Mouse (Mus musculus) thymus, adult 18-20 months (tissue): Measurements from ENCODE around the gene Rtel1.

Experiments used
- DNase-seq, 2 experiments: peaks; one replicate each; pipeline ENCODE4 v3.0.0; 2022; ENCODE audit warnings: mixed read lengths in 2 of 2

The Rtel1 gene

DNA sequence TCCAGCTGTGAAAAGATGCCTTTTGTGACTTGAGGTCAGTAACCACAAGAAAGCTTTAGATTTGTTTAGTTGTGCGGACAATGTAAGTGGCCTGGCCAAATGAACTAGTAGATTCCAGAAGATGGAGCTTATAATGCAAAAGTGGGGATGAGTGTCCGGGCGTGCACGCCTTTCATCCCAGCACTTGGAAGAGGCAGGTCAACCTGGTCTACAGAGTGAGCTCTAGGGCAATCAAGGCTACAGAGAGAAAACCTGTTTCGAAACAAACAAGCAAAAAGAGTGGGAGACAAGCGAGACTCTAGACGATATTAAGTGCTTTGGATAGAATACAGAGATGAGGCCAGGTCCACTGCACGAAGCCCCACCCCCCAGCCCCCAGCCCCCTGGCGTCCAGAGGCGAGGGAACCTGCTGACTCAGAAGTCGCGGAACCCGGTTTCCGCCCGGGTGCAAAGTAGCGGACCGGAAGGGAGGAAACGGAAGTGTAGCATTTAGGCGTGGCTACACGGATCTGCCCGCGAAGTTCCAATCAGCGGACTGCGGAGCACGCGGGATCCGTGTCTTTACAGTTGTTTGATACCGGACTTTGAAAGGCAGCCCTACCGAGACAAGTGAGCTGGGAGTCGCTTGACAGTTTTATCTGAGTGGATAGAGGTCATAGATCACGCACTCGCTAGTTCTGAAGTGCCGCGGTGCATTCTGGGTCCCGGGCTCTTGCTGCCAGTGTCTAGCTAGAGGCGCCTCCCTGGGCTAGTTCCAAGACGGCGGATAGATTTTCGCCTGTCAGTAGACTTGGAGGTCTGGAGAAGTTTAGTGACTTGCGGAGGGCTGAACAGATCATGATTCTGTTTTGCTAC lies at the start of gene Rtel1:
TSS of gene Rtel1 (plus strand) at position 492 of the 855 bp plus-strand sequence.
- peak; percentile 62 to 71 for DNase-seq

DNA sequence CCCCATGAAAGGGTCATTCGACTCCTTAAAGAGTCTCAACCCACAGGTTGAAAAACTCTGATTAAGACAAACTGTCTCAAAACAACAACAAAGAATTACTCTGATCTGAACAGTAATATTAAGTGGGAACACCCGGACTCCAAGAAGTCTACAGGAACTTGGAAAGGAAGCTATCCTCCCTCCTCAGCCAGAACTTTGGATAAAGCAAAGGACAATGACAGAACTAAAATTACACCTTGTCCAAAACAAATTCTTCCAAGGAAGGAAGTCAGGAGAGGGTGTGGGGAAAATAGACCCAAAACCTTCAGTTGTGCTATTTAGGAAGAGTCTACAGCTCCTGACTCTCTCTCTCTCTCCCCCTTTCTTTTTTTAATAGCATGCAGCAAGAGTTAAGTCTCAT lies 47.4 kb upstream of the Rtel1 start:
- no peak for DNase-seq

DNA sequence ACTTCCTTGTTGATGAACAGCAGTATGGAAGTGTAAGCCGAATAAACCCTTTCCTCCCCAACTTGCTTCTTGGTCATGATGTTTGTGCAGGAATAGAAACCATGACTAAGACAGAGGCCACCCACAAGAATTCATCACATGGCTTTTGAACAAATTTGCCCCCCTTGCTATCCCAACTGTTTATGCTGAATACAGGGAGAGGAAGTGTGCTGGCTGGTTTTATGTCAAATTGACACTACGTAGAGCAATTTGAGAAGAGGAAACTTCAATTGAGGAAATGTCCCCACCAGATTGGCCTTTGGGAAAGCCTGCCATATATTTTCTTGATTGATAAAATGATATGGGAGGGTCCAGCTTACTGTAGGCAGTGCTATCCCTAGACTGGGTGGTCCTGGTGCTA lies 45.7 kb upstream of the Rtel1 start:
- DNase-seq: no peak

DNA sequence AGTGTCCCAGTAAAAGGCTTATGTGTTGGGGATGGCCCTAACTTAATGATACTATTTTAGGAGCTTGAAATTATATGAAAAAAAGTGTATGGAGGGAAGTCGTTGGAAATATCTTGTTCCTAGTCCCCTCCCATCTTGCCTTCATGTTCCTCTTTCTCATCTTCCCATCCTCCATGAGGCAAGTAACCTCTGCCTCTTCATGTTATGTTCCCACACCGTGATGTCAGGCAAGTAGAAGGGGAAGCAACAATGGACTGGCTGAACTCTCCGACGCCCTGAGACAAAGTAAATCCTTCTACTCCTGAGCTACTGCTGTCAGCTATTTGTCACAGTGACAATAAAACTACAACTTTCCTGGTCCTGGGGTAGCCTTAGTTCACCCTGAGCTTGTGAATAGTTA lies 44.9 kb upstream of the Rtel1 start:
- DNase-seq: no peak

DNA sequence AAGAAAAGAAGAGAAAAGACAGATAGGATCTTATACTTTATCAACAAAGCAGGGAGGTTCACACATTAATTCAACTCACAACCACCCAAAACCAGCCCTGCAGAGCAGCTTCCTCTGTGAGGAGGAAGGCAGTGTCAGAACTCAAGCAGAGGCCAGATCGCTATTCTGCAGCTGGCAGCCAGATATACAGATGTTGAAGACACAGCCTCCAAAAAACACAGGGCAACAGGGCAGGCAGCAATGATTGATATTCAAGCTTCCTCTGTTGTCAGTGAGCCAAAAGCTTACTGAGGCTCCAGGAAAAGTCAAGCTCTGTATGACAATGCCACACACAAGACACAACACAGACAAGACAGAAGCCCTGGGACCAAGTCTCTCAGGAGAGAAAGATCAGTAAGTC lies 42.8 kb upstream of the Rtel1 start:
- no peak for DNase-seq

DNA sequence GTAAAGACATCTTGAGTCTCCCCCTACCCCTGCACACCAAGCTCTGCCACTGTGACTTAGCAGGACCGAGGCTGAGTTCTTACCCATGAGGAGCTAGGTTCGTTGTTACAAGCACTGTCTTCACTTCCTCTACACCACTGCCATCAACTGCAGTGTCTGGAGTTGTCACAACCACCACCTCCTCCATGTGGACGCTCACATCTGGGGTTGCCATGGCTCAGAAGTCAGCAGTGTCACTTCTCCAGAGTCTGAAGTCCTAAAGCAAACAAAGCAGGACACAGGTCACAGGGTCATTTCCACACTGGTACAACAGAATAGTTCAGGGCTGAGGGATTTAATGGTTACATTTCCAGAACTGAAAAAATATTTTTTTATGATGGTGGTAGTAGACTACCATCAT lies 41.7 kb upstream of the Rtel1 start:
- no peak for DNase-seq

DNA sequence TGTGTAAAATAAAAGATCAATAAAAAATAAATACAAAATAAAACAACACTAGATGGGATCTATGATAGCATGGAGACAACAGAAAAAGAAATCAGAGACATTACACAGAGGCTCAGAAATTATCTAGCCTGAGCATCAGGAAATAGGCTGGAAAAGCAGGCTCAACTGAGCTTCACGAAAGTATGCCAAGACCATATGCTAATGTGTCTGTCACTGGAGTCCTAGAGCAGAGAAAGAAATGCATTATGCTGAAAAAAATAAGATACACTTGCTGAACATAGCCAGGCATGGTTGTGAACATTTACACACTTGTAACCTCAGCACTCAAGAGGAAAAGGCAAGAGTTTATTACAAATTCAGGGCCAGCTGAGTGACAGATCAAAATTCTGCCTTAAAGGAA lies 39.6 kb upstream of the Rtel1 start:
- no peak for DNase-seq

DNA sequence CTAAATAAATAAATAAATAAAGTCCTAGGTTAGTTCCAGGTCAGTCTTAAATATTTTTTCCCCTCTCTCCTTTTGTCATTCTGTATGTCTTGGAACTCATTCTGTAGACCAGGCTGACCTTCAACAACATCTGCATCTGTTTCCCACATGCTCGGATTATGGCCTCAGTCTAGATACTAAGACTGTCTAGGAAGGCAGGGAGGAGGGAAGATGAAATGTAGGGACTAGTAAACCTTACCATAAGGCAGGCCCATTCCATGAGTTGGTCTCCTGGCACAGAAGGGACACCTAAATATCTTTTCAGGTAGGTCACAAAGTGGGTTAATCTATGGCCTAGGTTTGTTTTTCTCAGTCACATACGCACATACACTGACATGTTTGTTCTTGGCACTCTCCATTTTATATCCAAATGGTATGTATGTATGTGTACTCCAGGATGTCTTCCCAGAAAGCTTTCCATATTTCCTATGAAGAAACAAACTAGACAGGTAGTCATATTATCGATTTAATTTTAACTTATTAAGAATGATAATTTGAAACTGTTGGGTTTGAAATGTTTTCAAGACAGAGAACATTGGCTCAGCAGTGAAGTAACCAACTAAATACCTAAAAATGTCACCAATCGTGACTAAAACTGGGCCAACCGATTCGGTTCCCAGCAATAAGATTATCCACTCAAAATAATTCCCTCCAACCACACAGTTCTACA lies 32.8 kb upstream of the Rtel1 start:
- no peak for DNase-seq

DNA sequence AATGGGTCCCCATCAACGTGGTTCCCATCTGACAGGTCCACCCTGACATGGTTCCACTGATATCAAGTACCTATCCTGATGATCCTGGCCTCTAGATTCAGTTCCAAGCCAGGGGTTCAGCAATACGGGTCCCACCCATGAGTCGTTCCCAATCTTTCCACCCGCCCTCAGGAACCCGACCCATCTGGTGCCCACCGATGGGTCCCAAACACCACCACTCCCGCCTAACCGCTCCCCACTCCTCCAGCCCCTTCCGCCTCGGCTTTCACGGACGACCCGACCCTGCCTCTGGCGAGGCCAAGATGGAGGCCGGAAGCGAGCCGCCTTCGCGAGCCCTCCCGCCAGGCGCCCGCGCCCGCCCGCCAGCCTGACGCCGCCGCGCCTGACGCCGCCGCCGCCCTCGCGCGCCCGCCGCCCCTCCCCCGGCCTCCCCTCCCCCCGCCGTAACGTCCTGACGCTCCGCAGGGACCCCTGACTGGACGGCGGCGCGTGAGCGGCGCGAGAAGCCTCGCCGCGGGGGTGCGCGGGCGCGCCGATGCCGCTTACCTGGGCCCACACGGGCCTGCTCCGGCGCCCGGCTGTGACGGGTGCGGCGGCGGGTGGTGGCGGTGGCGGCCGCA lies 32.1 kb upstream of the Rtel1 start:
- peak; percentile 76 to 81 for DNase-seq

DNA sequence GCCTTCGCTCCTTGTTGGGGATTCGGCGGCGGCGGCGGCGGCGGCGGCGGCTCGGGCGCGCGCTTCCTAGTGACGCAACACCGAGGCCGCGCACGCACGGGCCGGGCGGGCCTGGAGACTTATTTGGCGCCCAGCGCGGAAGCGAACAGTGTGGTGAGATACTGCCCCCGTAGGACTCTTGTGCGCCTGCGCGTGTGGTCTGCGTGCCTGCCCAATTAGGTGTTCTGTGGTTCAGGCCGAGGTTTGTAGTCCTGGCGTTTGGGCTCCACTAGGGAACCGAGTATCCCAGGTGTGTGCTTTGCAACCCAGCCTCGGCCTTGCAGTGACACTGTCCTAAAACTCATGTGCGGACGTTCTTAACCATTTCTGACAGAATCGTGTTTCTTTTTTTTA lies 31.6 kb upstream of the Rtel1 start, which contains the start of gene Gmeb2:
TSS of gene Gmeb2 (minus strand) at position 78 of the 393 bp plus-strand sequence.
- DNase-seq: peak; percentile 89 to 94

DNA sequence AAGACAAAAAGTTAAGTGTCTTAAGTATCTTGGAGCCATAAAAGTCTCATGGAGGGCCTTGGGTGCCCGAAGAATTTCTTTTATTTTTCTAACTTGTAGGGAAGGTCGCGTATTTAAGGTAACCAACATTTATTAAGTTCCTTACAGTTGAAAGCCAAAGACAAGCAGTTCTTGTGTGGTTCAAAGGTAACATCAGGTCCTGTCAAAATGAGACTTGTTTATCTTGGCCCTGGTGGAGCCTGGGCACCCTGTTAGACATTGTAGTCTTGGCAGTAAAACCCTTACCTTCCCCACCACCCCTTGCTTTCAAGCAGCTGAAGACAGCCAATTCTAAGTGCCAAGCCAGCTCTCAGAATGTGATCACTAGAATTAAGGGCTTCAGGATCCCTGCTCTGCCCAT lies 30.8 kb upstream of the Rtel1 start:
- DNase-seq: no peak

DNA sequence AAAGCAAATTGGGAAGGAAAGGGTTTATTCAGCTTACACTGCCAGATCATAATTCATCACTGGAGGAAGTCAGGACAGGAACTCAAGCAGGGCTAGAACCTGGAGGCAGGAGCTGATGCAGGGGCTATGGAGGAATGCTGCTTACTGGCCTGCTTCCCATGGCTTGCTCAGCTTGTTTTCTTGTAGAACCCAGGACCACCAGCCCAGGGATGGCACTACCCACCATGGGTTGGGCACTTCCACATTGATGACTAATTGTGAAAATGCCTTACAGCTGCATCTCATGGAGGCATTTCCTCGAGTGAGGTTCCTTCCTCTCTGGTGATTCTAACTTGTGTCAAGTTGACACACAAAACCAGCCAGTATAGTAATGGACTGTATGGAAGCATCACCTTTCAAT lies 28.6 kb upstream of the Rtel1 start:
- no peak for DNase-seq

DNA sequence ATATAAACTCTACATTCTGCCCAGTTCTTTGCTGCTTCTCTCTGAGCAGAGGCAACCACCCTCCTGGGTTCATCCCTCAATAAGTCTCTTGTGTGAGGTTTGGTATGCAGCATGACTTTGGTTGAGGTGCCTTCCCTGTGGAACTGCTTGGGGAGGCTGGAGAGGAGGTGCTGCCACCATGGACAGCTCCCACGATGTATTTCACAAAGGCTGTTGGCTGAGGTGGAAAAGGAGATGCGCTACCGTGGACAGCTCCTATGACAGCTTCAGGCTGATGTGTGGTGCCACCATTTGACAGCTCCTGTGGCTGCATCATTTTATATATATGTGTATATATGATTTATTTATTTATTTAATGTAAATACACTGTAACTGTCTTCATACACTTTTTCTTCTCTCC lies 17.5 kb upstream of the Rtel1 start:
- DNase-seq: no peak

DNA sequence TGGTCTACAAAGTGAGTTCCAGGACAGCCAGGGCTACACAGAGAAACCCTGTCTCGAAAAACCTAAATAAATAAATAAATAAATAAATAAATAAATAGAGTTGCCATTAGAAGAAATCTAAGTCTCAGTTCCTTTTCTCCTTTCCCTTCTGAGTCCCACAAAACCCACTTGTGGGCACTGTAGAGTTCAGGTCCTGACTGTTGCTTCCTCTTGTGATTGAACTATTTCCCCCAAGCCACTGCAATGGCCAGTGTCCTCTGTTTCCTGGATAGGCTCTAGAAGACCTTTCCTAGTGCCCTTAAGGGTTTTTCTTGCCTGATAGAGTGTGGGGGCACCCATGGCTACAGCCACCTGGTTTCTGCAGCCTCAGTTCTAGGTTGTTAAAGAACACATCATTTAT lies 14.6 kb upstream of the Rtel1 start:
- DNase-seq: no peak

DNA sequence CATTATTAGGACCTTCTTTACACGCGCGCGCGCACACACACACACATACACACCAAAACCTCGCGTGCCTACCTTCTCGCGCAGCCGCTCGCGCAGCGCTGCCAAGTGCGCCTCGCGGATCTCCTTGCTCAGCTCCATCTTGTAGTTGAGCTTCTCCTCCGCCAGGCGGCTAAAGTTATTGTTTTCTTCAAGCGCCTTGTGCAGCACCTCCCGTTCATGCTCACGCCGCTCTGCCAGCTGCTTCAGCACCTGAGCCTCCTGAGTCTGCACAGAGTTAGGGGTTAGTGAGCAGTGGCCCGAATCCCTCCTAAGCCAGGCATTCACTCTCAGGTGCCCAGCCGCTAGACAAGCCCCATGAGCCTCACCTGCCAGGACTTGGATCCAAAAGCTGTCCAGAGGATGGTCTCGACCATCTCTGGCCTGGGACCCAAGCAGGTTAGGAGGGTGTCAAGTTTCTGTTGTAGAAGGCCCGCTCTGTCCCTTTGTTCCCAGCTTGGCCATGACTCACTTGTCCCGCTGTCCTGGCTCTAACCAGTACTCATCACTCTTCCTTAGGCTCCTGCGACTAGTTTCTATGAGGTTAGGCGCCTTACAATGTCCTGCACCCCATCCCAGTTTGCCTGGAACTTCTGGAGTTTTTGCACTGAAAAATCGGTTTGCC lies 12.3 kb upstream of the Rtel1 start:
- DNase-seq: peak; percentile 33 to 35

DNA sequence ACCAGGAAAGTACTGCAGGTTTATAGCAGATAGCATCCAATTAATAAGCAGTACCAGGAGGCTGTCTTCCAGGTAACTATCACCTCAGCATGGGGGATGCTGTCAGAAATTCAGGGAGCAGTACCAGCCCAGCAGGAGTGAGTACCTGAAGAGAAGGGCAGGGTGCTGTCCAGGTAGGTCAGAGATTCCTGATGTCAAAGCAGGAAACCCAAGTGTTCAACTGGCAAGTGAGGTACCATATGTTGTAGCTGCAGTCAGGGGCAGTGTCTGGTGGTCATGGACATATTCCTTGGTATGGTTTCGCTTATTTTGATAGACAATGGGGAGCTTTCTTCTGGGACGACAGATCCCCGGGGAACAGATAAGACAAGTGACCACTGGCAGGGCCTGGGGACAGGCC lies 7.1 kb upstream of the Rtel1 start:
- no peak for DNase-seq

DNA sequence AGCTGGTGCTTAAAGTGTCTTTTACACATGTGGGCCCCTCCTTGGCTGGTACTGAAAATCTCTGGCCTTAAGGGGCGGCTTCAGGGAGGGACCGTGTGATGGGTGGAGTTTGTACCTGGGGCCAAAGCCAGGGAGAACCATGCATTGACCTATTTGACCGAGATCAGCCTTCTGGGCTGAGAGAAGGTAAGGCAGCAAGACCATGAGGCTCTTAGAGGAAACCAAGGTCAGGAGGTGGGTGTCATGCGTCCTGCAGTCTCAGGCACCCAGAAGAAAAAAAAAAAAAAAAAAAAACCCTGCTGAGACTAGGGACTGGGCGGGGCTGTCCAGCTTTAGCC lies 6.6 kb upstream of the Rtel1 start:
- DNase-seq: no peak

DNA sequence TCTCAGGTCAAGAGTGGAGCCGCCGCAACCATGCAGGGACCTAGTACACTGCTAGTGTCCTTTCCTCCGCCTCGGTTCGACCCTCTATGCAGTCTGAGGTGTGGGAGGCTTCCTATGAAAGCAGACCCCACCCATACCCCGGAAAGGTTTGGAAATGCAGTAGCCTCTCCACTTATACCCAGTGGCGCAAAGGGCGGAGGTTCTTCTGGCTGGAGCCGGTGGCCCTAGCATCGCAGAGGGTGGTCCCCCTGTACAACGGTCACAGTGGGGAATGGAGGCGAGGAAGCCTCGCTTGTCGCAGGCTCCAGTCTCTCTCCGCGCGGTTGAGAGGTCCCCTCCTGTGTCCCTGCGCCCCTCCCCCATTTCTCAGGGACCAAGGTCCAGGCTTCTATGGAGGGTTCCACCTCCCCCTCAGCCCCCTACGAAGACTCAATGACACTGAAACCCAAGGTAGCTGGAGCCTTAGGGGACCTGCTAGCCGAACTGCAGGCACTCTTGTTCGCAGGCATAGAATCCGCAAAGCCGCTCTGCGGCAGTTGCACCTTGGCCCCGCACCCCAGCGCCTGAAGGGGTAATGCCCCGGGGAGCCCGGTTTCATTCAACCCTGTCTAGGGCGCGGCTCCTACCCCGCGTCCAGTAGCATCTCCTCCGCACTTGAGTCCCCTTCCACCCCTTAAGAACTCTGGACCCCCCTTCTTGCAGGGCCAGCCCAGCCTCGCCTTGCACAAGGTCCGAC lies 6.0 kb upstream of the Rtel1 start:
- no peak for DNase-seq

DNA sequence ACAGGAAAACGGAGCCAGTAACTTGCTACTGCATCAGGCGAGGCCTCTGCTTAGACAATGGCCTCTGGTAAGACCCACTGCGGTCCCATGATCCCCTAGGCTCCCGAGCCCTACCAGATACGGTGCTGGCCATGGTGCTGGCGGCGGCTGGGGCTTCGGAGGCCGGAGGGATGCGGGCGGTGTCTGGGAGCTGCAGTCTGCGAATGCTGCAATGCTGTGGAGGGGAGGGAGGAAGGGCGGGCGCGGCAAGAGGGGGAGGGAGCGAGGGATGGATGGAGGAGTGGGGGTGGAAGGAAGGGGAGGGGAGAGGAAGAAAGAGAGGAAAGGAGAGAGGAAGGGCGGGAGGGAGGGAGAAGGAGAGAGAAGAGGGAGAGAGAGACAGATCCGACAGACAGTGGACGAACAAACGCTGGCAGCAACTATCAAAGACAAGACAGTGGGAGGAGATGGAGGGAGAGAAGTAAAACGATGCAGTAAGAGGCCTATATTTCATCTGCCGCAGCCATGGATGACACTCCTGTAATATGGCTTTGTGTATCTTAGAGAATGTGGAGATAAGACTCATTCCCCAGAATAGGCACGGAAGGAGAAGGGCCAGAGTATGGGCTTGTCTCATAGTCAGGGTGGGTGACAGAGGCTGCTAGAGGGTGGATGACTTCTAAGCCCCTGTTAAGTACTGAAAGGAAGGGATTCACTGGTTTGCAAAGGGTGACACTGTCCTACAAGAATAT lies 5.3 kb upstream of the Rtel1 start, which contains the start of gene Stmn3:
TSS of gene Stmn3 (minus strand) at position 421 of the 731 bp plus-strand sequence.
- DNase-seq: no peak

DNA sequence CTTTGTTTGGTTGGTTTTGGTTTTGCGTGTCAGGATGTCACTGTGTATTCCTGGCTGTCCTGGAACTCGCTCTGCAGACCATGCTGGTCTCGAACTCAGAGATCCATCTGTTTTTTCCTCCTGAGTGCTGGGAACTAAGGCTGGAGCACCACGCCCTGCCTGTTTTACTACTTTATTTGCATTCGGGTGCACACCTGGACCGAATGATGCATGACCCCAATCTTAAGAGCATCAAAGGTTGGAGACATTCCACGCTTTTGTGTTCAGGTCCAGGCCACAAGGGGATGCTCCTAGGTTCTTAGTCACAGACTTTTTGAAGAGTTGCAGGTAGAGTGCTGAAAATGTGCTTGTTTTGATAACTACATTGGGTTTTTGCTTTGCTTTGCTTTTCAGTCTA lies 562 bp downstream of the Rtel1 start:
- DNase-seq: no peak

DNA sequence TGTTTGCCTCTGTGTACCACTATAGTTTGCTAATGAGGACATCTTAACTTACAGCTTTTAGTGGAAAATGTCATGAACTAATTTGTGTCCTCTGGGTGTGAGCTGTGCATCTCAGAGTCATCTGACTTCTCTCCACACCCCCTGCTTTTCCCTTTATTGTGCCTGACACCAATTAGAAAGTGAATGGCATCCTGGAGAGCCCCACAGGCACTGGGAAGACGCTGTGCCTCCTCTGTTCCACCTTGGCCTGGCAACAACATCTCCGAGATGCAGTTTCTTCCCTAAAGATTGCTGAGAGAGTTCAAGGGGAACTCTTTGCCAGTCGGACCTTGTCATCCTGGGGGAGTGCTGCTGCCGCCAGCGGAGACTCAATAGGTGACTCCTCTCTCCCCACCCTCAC lies 2.6 kb downstream of the Rtel1 start:
- DNase-seq: no peak

DNA sequence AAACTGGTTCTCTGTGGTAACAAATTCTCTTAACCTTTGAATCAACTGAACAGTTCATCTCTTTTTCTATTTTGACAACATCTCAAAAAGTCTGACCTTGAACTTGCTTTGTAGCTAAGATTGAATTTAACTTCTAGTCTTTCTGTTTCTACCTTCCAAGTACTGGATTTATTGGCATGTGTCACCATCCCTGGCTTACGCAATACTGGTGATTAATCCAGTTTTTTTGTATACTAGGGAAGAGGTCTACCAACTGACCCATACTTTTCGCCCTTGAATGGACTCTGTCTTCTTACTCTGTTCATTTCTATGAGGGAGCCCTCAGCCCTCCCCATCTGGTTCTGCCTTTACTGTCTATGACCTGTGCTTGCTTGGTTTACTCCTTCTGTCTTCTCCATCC lies 6.6 kb downstream of the Rtel1 start:
- no peak for DNase-seq
